Mouse (Mus musculus) olfactory bulb, adult 2 months (tissue): Measurements from ENCODE around the gene Agrp. TPM values are rescaled to one million over a fixed set of nuclear protein-coding genes. Genes with fewer than 3 reads are reported as not detected.
"Not testable (repeated sequence)": the region's sequence is repeated elsewhere in the genome, so short reads cannot be mapped to it uniquely, and the experiment has no call there.

ENCODE experiments used
- H3K27ac ChIP-seq: fragments of 200-500 bp; 2 replicates; pipeline ENCODE4 v1.5.1; 2012; ENCODE audit warnings: low read depth, low read length; ENCODE audit not compliant: insufficient read depth
- H3K4me1 ChIP-seq: fragments of 200-500 bp; 2 replicates; pipeline ENCODE4 v1.6.1; 2012; ENCODE audit warnings: low read length; ENCODE audit not compliant: control insufficient read depth, insufficient read depth
- H3K4me3 ChIP-seq: fragments of 200-500 bp; 2 replicates; pipeline ENCODE4 v1.5.1; 2012; ENCODE audit warnings: mild to moderate bottlenecking, low read depth, low read length, moderate library complexity; ENCODE audit not compliant: insufficient read depth
- CTCF ChIP-seq: fragments of 200-500 bp; IDR thresholded peaks from 2 replicates; pipeline ENCODE4 v1.5.1; 2012; ENCODE audit warnings: low read depth, mild to moderate bottlenecking, low read length, moderate library complexity; ENCODE audit not compliant: insufficient read depth
- POLR2A ChIP-seq: fragments of 200-500 bp; IDR thresholded peaks from 2 replicates; pipeline ENCODE4 v1.6.1; 2012; ENCODE audit warnings: mild to moderate bottlenecking, low read depth, low read length, moderate library complexity; ENCODE audit not compliant: insufficient read depth
- WGBS: fragments of 180-500 bp; shearing (Covaris S2); methylation state at CpG from one replicate; pipeline ENCODE4 v1.1.7; 2018; 5-methylcytosine and 5-hydroxymethylcytosine counted together
- polyA plus RNA-seq: library from polyadenylated mRNA; stranded (reverse); fragments of >200 nt; gene quantifications from 2 replicates; pipeline ENCODE4 v1.2.4, GENCODE M21; 2012; ENCODE audit warnings: low replicate concordance; ENCODE audit not compliant: missing spikeins, insufficient read depth, insufficient read length

Agrp gene
- polyA plus RNA-seq, 1 experiment, result not detected

DNA sequence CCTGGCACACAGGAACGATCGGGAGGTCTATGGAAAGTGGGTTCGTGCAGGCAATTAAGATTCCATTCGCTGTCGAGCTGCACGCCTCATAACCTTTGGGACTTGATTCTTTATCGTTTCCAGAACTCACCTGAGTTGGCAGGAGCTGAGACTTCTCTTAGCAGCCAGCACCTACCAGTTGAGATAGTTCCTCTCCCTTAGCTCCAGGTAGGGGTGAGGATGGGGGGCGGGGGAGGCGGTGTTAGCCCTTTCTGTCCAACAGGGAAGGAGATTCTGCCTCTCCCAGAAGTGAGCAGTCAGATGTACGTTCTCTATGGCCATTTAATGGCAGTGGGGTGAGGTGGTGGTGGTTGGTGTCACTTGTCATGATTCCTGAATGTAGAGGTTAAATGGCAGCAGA, 30.1 kb downstream of the Agrp start:
- H3K4me1 ChIP-seq, result peaks cover 19% of the 10 kb centered on the region
- WGBS, result 2% methylated on average over 10 of the region's 10 CpGs
- peak overlapping the region; percentile 95 for H3K27ac ChIP-seq
- peak overlapping the region; percentile 89 for H3K4me3 ChIP-seq
- no peak for TF ChIP-seq CTCF
- no peak for TF ChIP-seq POLR2A

DNA sequence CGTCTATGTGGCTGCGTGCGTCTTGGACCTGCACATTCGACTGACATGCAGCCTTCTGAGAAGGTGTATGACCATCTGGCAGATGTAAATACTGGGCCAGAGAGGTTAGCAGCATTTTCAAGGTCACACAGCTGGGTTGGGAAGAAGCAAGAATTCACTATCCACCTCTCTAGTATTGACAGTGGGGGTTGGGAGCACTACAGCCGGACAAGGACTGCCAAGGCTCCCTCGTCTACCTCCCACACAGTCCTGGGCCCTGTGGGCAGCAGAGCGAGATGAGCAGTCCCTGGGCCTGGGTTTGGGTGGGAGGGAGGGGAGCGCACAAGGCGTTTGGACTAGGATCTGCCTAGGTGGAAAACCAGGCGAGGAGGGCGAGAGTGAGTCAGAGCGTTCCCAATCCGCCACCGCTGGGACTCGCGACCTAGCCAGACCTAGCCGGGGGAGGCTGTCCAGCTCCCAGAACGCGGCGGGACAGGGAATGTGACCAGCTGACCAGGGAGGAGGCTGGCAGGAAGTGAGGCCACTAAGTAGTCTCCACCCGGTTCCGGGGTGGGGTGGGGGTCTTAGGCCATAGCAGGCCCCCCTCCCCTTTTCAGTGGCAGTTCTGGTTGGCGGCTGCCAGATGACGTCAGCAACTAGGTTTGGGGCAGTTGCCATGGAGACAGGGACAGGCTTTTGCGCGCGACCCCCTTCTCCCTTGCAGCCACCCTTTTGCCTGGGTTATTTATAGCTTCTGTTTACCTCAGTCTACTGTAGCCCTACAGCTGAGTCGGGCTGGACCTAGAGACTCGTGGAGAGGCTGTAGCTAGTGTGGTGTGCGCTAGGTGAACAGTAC, 30.8 kb downstream of the Agrp start:
- TF ChIP-seq POLR2A, result peak; percentile 68
- no peak for TF ChIP-seq CTCF
- H3K4me1 ChIP-seq, result peaks cover 17% of the 10 kb centered on the region
- peak overlapping the region; percentile 95 for H3K27ac ChIP-seq
- H3K4me3 ChIP-seq, result peak overlapping the region; percentile 89
- under 1% methylated on average over 30 of the region's 30 CpGs for WGBS

DNA sequence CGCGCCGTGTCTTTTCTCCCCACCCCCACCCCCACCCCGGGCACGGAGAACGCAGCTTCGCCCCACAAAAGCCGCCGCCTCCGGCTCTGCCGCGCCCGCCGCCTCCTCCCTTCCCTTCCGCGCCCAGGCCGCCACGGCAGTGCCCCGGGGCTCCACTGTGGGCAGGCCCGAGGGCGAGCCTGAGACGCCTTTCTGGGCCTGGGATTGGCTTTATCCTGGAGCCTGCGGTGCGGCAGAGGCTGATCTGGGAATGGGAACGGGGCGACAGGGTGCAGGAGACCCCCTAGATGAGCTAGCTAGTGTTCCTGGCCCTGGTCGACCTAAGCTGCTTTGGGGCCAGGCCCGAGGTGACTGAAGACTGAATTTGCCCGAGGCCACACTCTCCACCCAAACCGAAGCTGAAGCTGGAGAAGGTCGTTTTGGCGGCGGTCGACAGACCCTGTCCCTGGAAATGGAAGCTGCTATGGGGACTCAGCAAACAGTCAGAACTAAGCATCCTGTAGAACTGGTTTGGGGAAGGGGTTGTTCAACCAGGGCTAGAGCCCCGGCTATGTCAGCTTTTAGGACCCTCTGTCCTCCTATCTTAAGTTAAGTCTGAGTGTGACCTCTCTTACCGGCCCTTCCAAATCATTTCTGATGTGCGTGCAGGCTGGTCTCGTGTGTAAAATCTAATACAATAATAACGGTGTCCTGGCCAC, 31.6 kb downstream of the Agrp start:
- no peak for TF ChIP-seq CTCF
- no peak for TF ChIP-seq POLR2A
- WGBS, result under 1% methylated on average over 39 of the region's 39 CpGs

DNA sequence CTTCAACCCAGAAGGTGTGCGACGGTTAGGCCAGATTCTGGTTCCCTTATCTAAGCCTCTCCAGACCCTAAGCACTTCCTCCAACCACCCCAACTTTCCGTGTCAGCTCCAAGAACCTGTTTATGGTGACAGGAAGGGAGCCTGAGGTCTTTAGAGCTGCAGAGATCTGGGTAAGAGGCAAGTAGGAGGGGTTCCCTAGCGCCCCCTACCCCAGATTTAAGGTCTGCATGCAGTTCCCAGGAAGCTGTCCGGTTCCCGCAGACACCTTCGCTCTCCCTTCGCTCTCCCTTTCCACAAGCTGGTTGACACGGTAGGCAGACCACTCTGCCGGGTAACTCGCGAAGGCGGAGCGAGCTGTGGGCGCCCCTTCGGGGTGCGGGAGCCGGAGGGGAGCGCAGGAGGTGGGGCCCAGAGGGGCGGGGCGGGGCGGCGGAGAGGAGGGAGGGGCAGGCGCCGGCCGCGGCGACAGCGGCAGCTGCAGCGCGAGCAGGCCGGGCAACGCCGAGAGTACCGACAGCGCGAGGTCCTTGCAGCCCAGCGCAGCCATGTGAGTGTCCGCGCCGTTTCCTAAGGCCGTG, 32.3 kb downstream of the Agrp start, which contains the start of gene Ripor1:
Ripor1 (plus strand) TSS at position 452 of the 578 bp plus-strand sequence.
- peak; percentile 88 for TF ChIP-seq CTCF
- TF ChIP-seq POLR2A, result peak; percentile 65; the same call in 1 of the 2 replicates
- peaks cover 20% of the 10 kb centered on the region for H3K4me1 ChIP-seq
- H3K27ac ChIP-seq, result peak within 1 kb of the TSS; percentile 95
- under 1% methylated on average over 31 of the region's 42 CpGs for WGBS
- H3K4me3 ChIP-seq, result peak within 1 kb of the TSS; percentile 89

More for the DNA sequence above, 31.6 kb downstream of the Agrp start:
- Histone ChIP-seq H3K27ac (peak overlapping the region; percentile 95), H3K4me1 (peaks cover 20% of the 10 kb centered on the region), H3K4me3 (peak overlapping the region; percentile 89)

DNA sequence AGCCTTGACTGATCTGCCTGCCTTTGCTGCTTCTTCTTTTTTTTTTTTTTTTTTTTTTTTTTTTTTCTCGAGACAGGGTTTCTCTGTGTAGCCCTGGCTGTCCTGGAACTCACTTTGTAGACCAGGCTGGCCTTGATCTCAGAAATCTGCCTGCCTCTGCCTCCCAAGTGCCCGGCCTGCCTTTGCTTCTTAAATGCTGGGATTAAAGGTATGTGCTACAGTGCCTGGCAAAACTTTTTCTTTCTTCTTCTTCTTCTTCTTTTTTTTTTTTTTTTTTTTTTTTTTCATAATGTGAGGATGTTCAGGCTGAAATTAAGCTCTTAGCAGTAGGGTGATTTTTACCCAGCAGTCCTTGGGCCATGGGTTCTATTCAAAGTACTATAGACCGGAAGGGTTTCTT, 34.7 kb downstream of the Agrp start:
- H3K4me3 ChIP-seq, H3K27ac ChIP-seq: not testable (repeated sequence)
- WGBS, result 69% methylated on average over 3 of the region's 3 CpGs
- H3K4me1 ChIP-seq, result peaks cover 16% of the 10 kb centered on the region

DNA sequence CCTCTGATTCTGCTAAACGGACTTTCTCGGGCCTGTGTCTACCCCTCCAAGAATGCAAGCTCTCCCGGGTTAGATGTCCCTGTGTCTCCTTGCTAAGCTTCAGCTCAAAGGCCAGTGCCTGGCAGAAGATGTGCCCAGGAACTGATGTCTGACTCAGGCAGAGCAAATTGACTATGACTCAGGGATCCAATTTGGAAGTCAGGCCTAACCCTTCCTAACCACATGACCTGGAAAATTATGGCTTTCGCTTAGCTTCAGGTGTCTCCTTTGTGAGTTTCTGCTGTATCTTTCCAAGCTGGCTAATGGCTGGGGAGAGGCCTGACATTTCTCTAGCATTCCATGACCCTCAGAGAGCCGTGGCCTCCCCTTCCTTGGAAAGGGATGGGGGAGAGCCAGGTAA, 35.9 kb downstream of the Agrp start:
- peaks cover 14% of the 10 kb centered on the region for H3K4me1 ChIP-seq
- H3K4me3 ChIP-seq, result no peak overlapping the region
- TF ChIP-seq CTCF (no peak), POLR2A (no peak)
- peak overlapping the region; percentile 86 for H3K27ac ChIP-seq
- WGBS, result 46% methylated on average over 5 of the region's 5 CpGs

DNA sequence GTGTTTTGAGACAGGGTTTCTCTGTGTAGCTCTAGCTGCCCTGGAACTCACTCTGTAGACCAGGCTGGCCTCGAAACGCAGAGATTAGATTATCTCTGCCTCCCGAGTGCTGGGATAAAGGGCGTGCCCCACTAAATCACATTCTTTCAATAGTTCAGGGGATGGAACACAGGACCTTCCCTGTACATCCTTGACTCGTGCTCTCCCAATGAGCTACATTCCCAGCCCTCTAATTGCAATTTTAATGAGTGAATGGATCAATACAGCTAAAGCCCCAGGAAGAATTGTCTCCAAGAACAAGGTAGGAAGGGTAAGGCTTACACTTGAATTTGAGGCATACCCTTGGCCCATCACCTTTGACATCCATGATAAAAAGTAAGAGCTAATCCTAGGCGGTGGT, 38.4 kb downstream of the Agrp start:
- 87% methylated on average over 6 of the region's 6 CpGs for WGBS
- TF ChIP-seq CTCF, result no peak
- TF ChIP-seq POLR2A, result no peak
- Histone ChIP-seq H3K27ac (no peak overlapping the region), H3K4me1 (peaks cover 19% of the 10 kb centered on the region), H3K4me3 (no peak overlapping the region)

DNA sequence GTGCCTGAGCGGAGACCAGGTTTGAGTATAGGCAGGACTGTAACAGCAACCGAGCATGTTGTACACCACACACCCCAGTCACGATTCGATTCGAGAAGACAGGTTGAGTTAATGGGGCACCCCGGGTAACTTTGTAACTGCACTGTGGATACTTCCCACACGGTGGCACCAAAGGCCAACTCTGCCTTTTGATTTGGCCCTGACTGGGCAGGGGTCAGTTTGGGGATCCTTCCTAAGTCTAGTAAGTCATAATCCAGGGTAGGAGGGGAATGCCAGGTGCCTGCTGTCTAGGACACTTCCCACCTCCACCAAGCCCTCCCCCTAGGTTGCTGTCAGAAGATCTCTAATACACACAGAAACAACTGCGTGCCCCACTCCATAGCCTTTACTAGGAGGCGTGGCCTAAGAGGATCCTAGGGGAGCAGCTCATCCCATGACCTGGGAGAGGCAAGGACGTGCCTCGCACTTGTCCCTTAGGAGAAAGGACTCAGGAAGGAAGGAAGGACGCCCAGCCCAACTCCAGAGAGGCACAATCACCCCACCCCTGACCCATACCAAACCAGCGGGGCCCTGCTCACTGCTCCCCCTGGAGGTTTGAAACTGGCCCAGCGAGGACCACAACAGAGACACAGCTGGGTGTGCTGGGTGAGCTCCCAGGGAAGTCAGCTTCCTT, 40.7 kb downstream of the Agrp start:
- Histone ChIP-seq H3K4me1 (peaks cover 18% of the 10 kb centered on the region), H3K4me3 (peak overlapping the region; percentile 6; the same call in 1 of the 2 replicates), H3K27ac (no peak overlapping the region)
- 8% methylated on average over 14 of the region's 14 CpGs for WGBS
- peak; percentile 48 for TF ChIP-seq CTCF
- no peak for TF ChIP-seq POLR2A
